Comparison of ENCODE assay signal across 10 mouse cellular contexts in the genomic region with DNA sequence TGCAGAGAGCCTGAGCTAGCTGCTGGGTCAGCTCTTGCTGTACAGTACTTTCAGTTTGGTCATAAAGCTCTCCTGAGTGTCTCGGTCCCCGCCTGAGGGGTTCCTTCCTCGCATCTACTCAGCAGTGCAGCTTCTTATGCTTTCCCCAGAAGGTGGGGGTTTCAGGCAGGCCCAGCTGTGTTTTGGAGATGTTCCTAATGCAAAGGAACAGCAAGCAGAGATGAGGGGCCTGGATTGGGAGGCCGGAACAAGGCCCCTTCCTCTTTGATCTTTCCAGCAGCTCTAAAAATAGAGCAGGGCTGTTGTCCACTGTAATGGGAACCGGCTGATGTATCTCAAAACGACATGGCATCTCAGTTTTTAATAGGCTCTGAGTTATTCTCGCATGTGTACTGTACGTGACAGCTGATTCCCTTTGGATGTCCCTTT.
A peak's percentile ranks its signal among the peaks of the same experiment; 100 is the strongest.
DNase-seq lines count a peak whose midpoint lies in the region; ATAC-seq and TF ChIP-seq lines count a peak whose summit lies in the region.
"Had no signal": no experiment of that assay in that cellular context is flagged by ENCODE, and none has a peak within 500 bp of the region (broad histone marks: within the 10 kb centered on the region; RNA-seq: fewer than 3 reads in every experiment).

No protein-coding gene starts in this region.

- DNase-seq in forebrain, embryonic 11.5 days (ENCODE audit: low spot score), result no peak
- DNase-seq in kidney, postnatal 25 days, result no peak
- no peak for DNase-seq in spleen, postnatal 10 days (ENCODE audit: low spot score in 2 of 2)

- no peaks in the 10 kb centered on the region for H3K79me2 ChIP-seq in myocyte (ENCODE audit: control insufficient read depth, insufficient read depth)

- no peaks in the 10 kb centered on the region for H3K9me3 ChIP-seq in forebrain, embryonic 12.5 days
- H3K9me3 ChIP-seq in forebrain, embryonic 11.5 days (ENCODE audit: control insufficient read depth, low read length), result no peaks in the 10 kb centered on the region
- H3K9me3 ChIP-seq in kidney, embryonic 16.5 days (ENCODE audit: low read length), result no peaks in the 10 kb centered on the region
- H3K9me3 ChIP-seq in embryonic facial prominence, embryonic 13.5 days, result no peaks in the 10 kb centered on the region
- H3K9me3 ChIP-seq: midbrain, embryonic 12.5 days had no signal

- ATAC-seq in forebrain, embryonic 12.5 days (ENCODE audit: low FRiP score), result no peak
- no peak for ATAC-seq in forebrain, embryonic 11.5 days (replicated peaks; ENCODE audit: low FRiP score)
- ATAC-seq in kidney, embryonic 16.5 days (ENCODE audit: low FRiP score, low TSS enrichment), result peak; percentile 85
- ATAC-seq in embryonic facial prominence, embryonic 13.5 days (ENCODE audit: insufficient number of reproducible peaks, insufficient read depth, low FRiP score, low TSS enrichment, low read depth), result no peak
- ATAC-seq in megakaryocyte-erythroid progenitor cell, adult 5-6 weeks (replicated peaks; ENCODE audit: low FRiP score, low TSS enrichment, poor library complexity, severe bottlenecking), result no peak
- ATAC-seq: Patski had no signal

- peaks cover 29% of the 10 kb centered on the region for H3K4me1 ChIP-seq in forebrain, embryonic 12.5 days
- H3K4me1 ChIP-seq in forebrain, embryonic 11.5 days (replicated peaks; ENCODE audit: control insufficient read depth, insufficient read depth, low read length), result peaks cover 5% of the 10 kb centered on the region; the same call in 1 of the 2 replicates
- peaks cover 29% of the 10 kb centered on the region for H3K4me1 ChIP-seq in kidney, embryonic 16.5 days (ENCODE audit: insufficient read depth, low read length)
- H3K4me1 ChIP-seq in embryonic facial prominence, embryonic 13.5 days, result peaks cover 39% of the 10 kb centered on the region

- no peak for TF ChIP-seq POLR2A in myocyte (IDR thresholded peaks at IDR 0.05; ENCODE audit: insufficient read length, low read depth)

- no peak overlapping the region for H3K4me2 ChIP-seq in forebrain, embryonic 12.5 days
- no peak overlapping the region for H3K4me2 ChIP-seq in forebrain, embryonic 11.5 days (ENCODE audit: low read depth, low read length, severe bottlenecking)
- peak overlapping the region; percentile 24 for H3K4me2 ChIP-seq in kidney, embryonic 16.5 days (replicated peaks; ENCODE audit: low read depth, low read length)
- H3K4me2 ChIP-seq in embryonic facial prominence, embryonic 13.5 days, result peak overlapping the region; percentile 18; the same call in 1 of the 2 replicates
- H3K4me2 ChIP-seq in myocyte (ENCODE audit: low read depth), result peak overlapping the region; percentile 73
- H3K4me2 ChIP-seq: midbrain, embryonic 12.5 days had no signal

- H3ac ChIP-seq in myocyte (ENCODE audit: control insufficient read depth, insufficient read length), result no peak overlapping the region

- 0 out of 2 replicates have a peak overlapping the region, but pooled peaks have one; percentile 19 for H3K27ac ChIP-seq in forebrain, embryonic 12.5 days
- no peak overlapping the region for H3K27ac ChIP-seq in forebrain, embryonic 11.5 days (ENCODE audit: low read depth, low read length)
- H3K27ac ChIP-seq in kidney, embryonic 16.5 days (ENCODE audit: low read length), result peak overlapping the region; percentile 70
- H3K27ac ChIP-seq in embryonic facial prominence, embryonic 13.5 days, result peak overlapping the region; percentile 55
- H3K27ac ChIP-seq: midbrain, embryonic 12.5 days had no signal

- WGBS in forebrain, embryonic 12.5 days, result 72% methylated on average over 8 of the region's 8 CpGs
- 79% methylated on average over 8 of the region's 8 CpGs for WGBS in forebrain, embryonic 11.5 days
- WGBS in kidney, embryonic 16.5 days, result 11% methylated on average over 8 of the region's 8 CpGs
- WGBS in embryonic facial prominence, embryonic 13.5 days, result 25% methylated on average over 8 of the region's 8 CpGs

- no peaks in the 10 kb centered on the region for H3K27me3 ChIP-seq in forebrain, embryonic 12.5 days
- H3K27me3 ChIP-seq in forebrain, embryonic 11.5 days (ENCODE audit: control insufficient read depth, insufficient read depth, low read length), result no peaks in the 10 kb centered on the region
- no peaks in the 10 kb centered on the region for H3K27me3 ChIP-seq in kidney, embryonic 16.5 days (ENCODE audit: insufficient read depth, low read length)
- H3K27me3 ChIP-seq in embryonic facial prominence, embryonic 13.5 days, result no peaks in the 10 kb centered on the region
- no peaks in the 10 kb centered on the region for H3K27me3 ChIP-seq in myocyte (ENCODE audit: control insufficient read depth, insufficient read depth, insufficient read length)
- H3K27me3 ChIP-seq: midbrain, embryonic 12.5 days; Patski had no signal

- no peaks in the 10 kb centered on the region for H3K36me3 ChIP-seq in forebrain, embryonic 12.5 days (replicated peaks)
- no peaks in the 10 kb centered on the region for H3K36me3 ChIP-seq in forebrain, embryonic 11.5 days (ENCODE audit: control insufficient read depth, insufficient read depth, low read length)
- H3K36me3 ChIP-seq in kidney, embryonic 16.5 days (ENCODE audit: insufficient read depth, low read length), result no peaks in the 10 kb centered on the region
- no peaks in the 10 kb centered on the region for H3K36me3 ChIP-seq in embryonic facial prominence, embryonic 13.5 days
- no peaks in the 10 kb centered on the region for H3K36me3 ChIP-seq in myocyte (ENCODE audit: control insufficient read depth, insufficient read depth)
- H3K36me3 ChIP-seq: midbrain, embryonic 12.5 days had no signal

- no peak overlapping the region for H3K4me3 ChIP-seq in forebrain, embryonic 12.5 days (replicated peaks)
- H3K4me3 ChIP-seq in forebrain, embryonic 11.5 days (ENCODE audit: low read depth, low read length), result no peak overlapping the region
- no peak overlapping the region for H3K4me3 ChIP-seq in kidney, embryonic 16.5 days (ENCODE audit: low read length)
- no peak overlapping the region for H3K4me3 ChIP-seq in embryonic facial prominence, embryonic 13.5 days
- no peak overlapping the region for H3K4me3 ChIP-seq in myocyte
- H3K4me3 ChIP-seq: midbrain, embryonic 12.5 days had no signal

- H3K9ac ChIP-seq in forebrain, embryonic 12.5 days, result no peak overlapping the region
- no peak overlapping the region for H3K9ac ChIP-seq in forebrain, embryonic 11.5 days (ENCODE audit: low read length)
- peak overlapping the region; percentile 43; the same call in 1 of the 2 replicates for H3K9ac ChIP-seq in kidney, embryonic 16.5 days (replicated peaks; ENCODE audit: low read length)
- peak overlapping the region; percentile 55; the same call in 1 of the 2 replicates for H3K9ac ChIP-seq in embryonic facial prominence, embryonic 13.5 days
- H3K9ac ChIP-seq: midbrain, embryonic 12.5 days had no signal

TF ChIP-seq in myocyte, 11 proteins besides CTCF, POLR2A, EP300 and RAD21:
- TF ChIP-seq MYOD1 (IDR thresholded peaks at IDR 0.05; ENCODE audit: control insufficient read depth in 1 of 3, insufficient read length in 2 of 3, low read depth in 2 of 3) (peak in 1 of 3 experiments; percentile 37), TCF12 (IDR thresholded peaks at IDR 0.05; ENCODE audit: insufficient read depth, poor library complexity, severe bottlenecking) (no peak), SRF (IDR thresholded peaks at IDR 0.05; ENCODE audit: control insufficient read depth, insufficient read length, low read depth) (no peak), REST (IDR thresholded peaks at IDR 0.05; ENCODE audit: insufficient read depth, insufficient read length) (no peak), TCF3 (IDR thresholded peaks at IDR 0.05; ENCODE audit: insufficient read length, low read depth) (no peak)
TF ChIP-seq in myocyte: peak in this region for 1.

Comparison
In these comparisons a context has a peak if more than half of its experiments do, and no peak if none do; other contexts are left out.
1. H3K4me2 ChIP-seq: peak in kidney, embryonic 16.5 days (single experiment), embryonic facial prominence, embryonic 13.5 days (single experiment) and myocyte (single experiment); none in forebrain, embryonic 12.5 days (single experiment) and forebrain, embryonic 11.5 days (single experiment).
2. H3K9ac ChIP-seq: peak in kidney, embryonic 16.5 days (single experiment) and embryonic facial prominence, embryonic 13.5 days (single experiment); none in forebrain, embryonic 12.5 days (single experiment) and forebrain, embryonic 11.5 days (single experiment).